Mouse (Mus musculus): ENCODE measurements around the gene Kcnq1. TPM values are rescaled to one million over a fixed set of nuclear protein-coding genes. Genes with fewer than 3 reads are reported as not detected.

Kcnq1 gene
- total and polyA plus RNA-seq, 3 experiments = not detected

GRCm38 (mm10) chr7:143359762-143360161, 253.6 kb downstream of the Kcnq1 start:
- no peaks in the 10 kb centered on the region for H3K36me3 ChIP-seq (replicated peaks in 1 of 2; ENCODE audit: control insufficient read depth in 1 of 2, insufficient read depth in 1 of 2, low read length in 1 of 2)
- no peak overlapping the region for H3K27ac ChIP-seq (ENCODE audit: insufficient read depth, low read depth)
- TF ChIP-seq CTCF (conservative IDR thresholded peaks at IDR 0.05 in 1 of 2, IDR thresholded peaks at IDR 0.05 in 1 of 2; ENCODE audit: low read depth in 2 of 2, low read length in 2 of 2) = no peak
- TF ChIP-seq RAD21 (IDR thresholded peaks at IDR 0.05; ENCODE audit: low read depth, low read length) = no peak
- TF ChIP-seq ZC3H11A (IDR thresholded peaks at IDR 0.05; ENCODE audit: low read depth, low read length) = no peak
- TF ChIP-seq USF2 (conservative IDR thresholded peaks at IDR 0.05; ENCODE audit: low read depth, low read length) = no peak
- H3K4me2 ChIP-seq (ENCODE audit: insufficient read depth, low read depth, poor library complexity, severe bottlenecking) = no peak overlapping the region
- H3K4me3 ChIP-seq (replicated peaks in 1 of 3; ENCODE audit: low read depth in 2 of 3, low read length in 2 of 3, poor library complexity in 1 of 3) = no peak overlapping the region
- H3K4me1 ChIP-seq (ENCODE audit: control insufficient read depth in 1 of 2, insufficient read depth in 2 of 2) = no peaks in the 10 kb centered on the region
- H3K9ac ChIP-seq (ENCODE audit: insufficient read depth, low read depth) = no peak overlapping the region
- H3K27me3 ChIP-seq (replicated peaks) = peaks cover 59% of the 10 kb centered on the region
- no peaks in the 10 kb centered on the region for H3K79me2 ChIP-seq (replicated peaks; ENCODE audit: control insufficient read depth, extremely low read depth, insufficient read depth, poor library complexity, severe bottlenecking)
- in situ Hi-C loops (cut with MboI; ENCODE audit: low pct_ligation_motif_present, low pct_unique_long_range_greater_than_20kb, low sequenced_read_pairs) (no loop called here), dilution Hi-C loops (cut with MboI; ENCODE audit: extremely low pct_ligation_motif_present, extremely low pct_unique_long_range_greater_than_20kb, low sequenced_read_pairs) (no loop called here)
- no peaks in the 10 kb centered on the region for H3K9me3 ChIP-seq (replicated peaks; ENCODE audit: low read length)
- DNase-seq (ENCODE audit: extremely low read depth) = no peak

- TF ChIP-seq GABPA (IDR thresholded peaks at IDR 0.05; ENCODE audit: insufficient replicate concordance, low read depth, low read length) = no peak
- TF ChIP-seq BHLHE40 (IDR thresholded peaks at IDR 0.05; ENCODE audit: low read depth, low read length) = no peak
- no peak for TF ChIP-seq CTCF (conservative IDR thresholded peaks at IDR 0.05 in 1 of 2, IDR thresholded peaks at IDR 0.05 in 1 of 2; ENCODE audit: low read depth in 2 of 2, low read length in 2 of 2)
- no peak for TF ChIP-seq UBTF (IDR thresholded peaks at IDR 0.05; ENCODE audit: low read depth, low read length)
- no peak for TF ChIP-seq MAFK (IDR thresholded peaks at IDR 0.05; ENCODE audit: insufficient replicate concordance, low read length)
- TF ChIP-seq MAZ (IDR thresholded peaks at IDR 0.05; ENCODE audit: low read depth, low read length) = no peak
- no peak for TF ChIP-seq PAX5 (IDR thresholded peaks at IDR 0.05; ENCODE audit: low read length)
- no peak for TF ChIP-seq ZNF384 (IDR thresholded peaks at IDR 0.05; ENCODE audit: low read depth, low read length)
- no peak for TF ChIP-seq USF1 (IDR thresholded peaks at IDR 0.05; ENCODE audit: low read depth, low read length)
- TF ChIP-seq MXI1 (IDR thresholded peaks at IDR 0.05; ENCODE audit: low read depth, low read length) = no peak
- no peak for TF ChIP-seq POLR2A (IDR thresholded peaks at IDR 0.05; ENCODE audit: low read depth, low read length)
- no peak for TF ChIP-seq USF2 (conservative IDR thresholded peaks at IDR 0.05; ENCODE audit: low read depth, low read length)
- peaks cover 61% of the 10 kb centered on the region for H3K27me3 ChIP-seq (replicated peaks)
- no peak overlapping the region for H3K9ac ChIP-seq (ENCODE audit: insufficient read depth, low read depth)
- no peaks in the 10 kb centered on the region for H3K4me1 ChIP-seq (ENCODE audit: control insufficient read depth in 1 of 2, insufficient read depth in 2 of 2)
- H3K9me3 ChIP-seq (replicated peaks; ENCODE audit: low read length) = no peaks in the 10 kb centered on the region
- H3K36me3 ChIP-seq (replicated peaks in 1 of 2; ENCODE audit: control insufficient read depth in 1 of 2, insufficient read depth in 1 of 2, low read length in 1 of 2) = no peaks in the 10 kb centered on the region
- H3K79me2 ChIP-seq (replicated peaks; ENCODE audit: control insufficient read depth, extremely low read depth, insufficient read depth, poor library complexity, severe bottlenecking) = no peaks in the 10 kb centered on the region
- H3K4me3 ChIP-seq (replicated peaks in 1 of 3; ENCODE audit: low read depth in 2 of 3, low read length in 2 of 3, poor library complexity in 1 of 3) = no peak overlapping the region
- no peak for DNase-seq (ENCODE audit: extremely low read depth)
- no peak overlapping the region for H3K4me2 ChIP-seq (ENCODE audit: insufficient read depth, low read depth, poor library complexity, severe bottlenecking)
- in situ Hi-C loops (cut with MboI; ENCODE audit: low pct_ligation_motif_present, low pct_unique_long_range_greater_than_20kb, low sequenced_read_pairs) (no loop called here), dilution Hi-C loops (cut with MboI; ENCODE audit: extremely low pct_ligation_motif_present, extremely low pct_unique_long_range_greater_than_20kb, low sequenced_read_pairs) (no loop called here)
- H3K27ac ChIP-seq (ENCODE audit: insufficient read depth, low read depth) = no peak overlapping the region
Observed at GRCm38 (mm10) chr7:143360776-143361175, 254.6 kb downstream of the Kcnq1 start.
